In the genomic region with DNA sequence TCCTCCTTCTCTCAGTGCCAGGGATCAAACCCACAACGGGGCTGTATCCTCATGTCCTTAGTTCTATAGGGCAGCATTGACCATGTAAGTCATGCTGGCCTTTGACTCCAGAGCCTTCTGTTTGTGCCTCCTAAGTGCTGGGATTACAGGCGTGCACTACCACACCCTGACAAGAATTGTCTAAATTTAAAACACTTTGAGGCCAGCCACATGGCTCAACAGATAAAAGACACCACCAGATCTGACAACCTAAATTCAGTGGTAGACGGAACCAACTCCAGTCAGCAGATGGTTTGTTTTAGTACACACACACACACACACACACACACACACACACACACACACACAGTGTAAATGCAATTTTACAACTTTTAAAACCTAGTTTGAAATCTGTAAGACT, we compare ENCODE assay signal across 26 mouse cellular contexts. TPM values are rescaled to one million over a fixed set of nuclear protein-coding genes. Genes with fewer than 3 reads are reported as not detected.
DNase-seq lines count a peak whose midpoint lies in the region; ATAC-seq lines count a peak whose summit lies in the region.
"Had no signal": no experiment of that assay in that cellular context is flagged by ENCODE, and none has a peak within 500 bp of the region (broad histone marks: within the 10 kb centered on the region; RNA-seq: fewer than 3 reads in every experiment).

No protein-coding gene starts in this region.

- no peak overlapping the region for H3K4me3 ChIP-seq in liver, embryonic 11.5 days (ENCODE audit: low read depth, low read length)
- H3K4me3 ChIP-seq in liver, embryonic 15.5 days (replicated peaks) = no peak overlapping the region
- H3K4me3 ChIP-seq in midbrain, embryonic 10.5 days = no peak overlapping the region
- H3K4me3 ChIP-seq: embryonic facial prominence, embryonic 12.5 days; heart, embryonic 12.5 days; hindbrain, embryonic 12.5 days had no signal

- H3K36me3 ChIP-seq in liver, embryonic 11.5 days (ENCODE audit: control insufficient read depth, insufficient read depth, low read length) = no peaks in the 10 kb centered on the region
- no peaks in the 10 kb centered on the region for H3K36me3 ChIP-seq in liver, embryonic 15.5 days (replicated peaks)
- H3K36me3 ChIP-seq in midbrain, embryonic 10.5 days = no peaks in the 10 kb centered on the region
- H3K36me3 ChIP-seq: embryonic facial prominence, embryonic 12.5 days; heart, embryonic 12.5 days; hindbrain, embryonic 12.5 days had no signal

- ATAC-seq in liver, embryonic 11.5 days (replicated peaks; ENCODE audit: low FRiP score) = peak; percentile 70
- peak; percentile 67; the same call in 1 of the 2 replicates for ATAC-seq in liver, embryonic 15.5 days (ENCODE audit: insufficient read depth)
- ATAC-seq in megakaryocyte-erythroid progenitor cell, adult 5-6 weeks (replicated peaks; ENCODE audit: low FRiP score, low TSS enrichment, poor library complexity, severe bottlenecking) = peak; percentile 75
- ATAC-seq: forebrain, embryonic 16.5 days; hindbrain, embryonic 16.5 days; inflammation-experienced regulatory T-cells, adult 6 months had no signal

- H3K4me2 ChIP-seq in liver, embryonic 11.5 days = no peak overlapping the region
- H3K4me2 ChIP-seq in liver, embryonic 15.5 days = no peak overlapping the region
- H3K4me2 ChIP-seq: embryonic facial prominence, embryonic 12.5 days; heart, embryonic 12.5 days; hindbrain, embryonic 12.5 days had no signal

- no peak overlapping the region for H3K9ac ChIP-seq in liver, embryonic 11.5 days (ENCODE audit: low read depth, low read length)
- H3K9ac ChIP-seq in liver, embryonic 15.5 days = no peak overlapping the region
- H3K9ac ChIP-seq: embryonic facial prominence, embryonic 12.5 days; heart, embryonic 12.5 days; hindbrain, embryonic 12.5 days had no signal

- peaks cover 4% of the 10 kb centered on the region; the same call in 1 of the 2 replicates for H3K9me3 ChIP-seq in liver, embryonic 11.5 days (ENCODE audit: control insufficient read depth, low read length)
- no peaks in the 10 kb centered on the region for H3K9me3 ChIP-seq in liver, embryonic 15.5 days (replicated peaks)
- H3K9me3 ChIP-seq in midbrain, embryonic 10.5 days (replicated peaks) = peaks cover 5% of the 10 kb centered on the region; the same call in 1 of the 2 replicates
- H3K9me3 ChIP-seq: embryonic facial prominence, embryonic 12.5 days; hindbrain, embryonic 12.5 days had no signal

- no peak overlapping the region for H3K27ac ChIP-seq in liver, embryonic 11.5 days (ENCODE audit: low read depth, low read length)
- no peak overlapping the region for H3K27ac ChIP-seq in liver, embryonic 15.5 days (replicated peaks)
- H3K27ac ChIP-seq in midbrain, embryonic 10.5 days (replicated peaks) = no peak overlapping the region
- H3K27ac ChIP-seq: embryonic facial prominence, embryonic 12.5 days; hindbrain, embryonic 12.5 days had no signal

- no peaks in the 10 kb centered on the region for H3K27me3 ChIP-seq in liver, embryonic 11.5 days (replicated peaks; ENCODE audit: control insufficient read depth, insufficient read depth, low read length)
- H3K27me3 ChIP-seq in liver, embryonic 15.5 days = no peaks in the 10 kb centered on the region
- H3K27me3 ChIP-seq in midbrain, embryonic 10.5 days (ENCODE audit: low read depth, poor library complexity, severe bottlenecking) = no peaks in the 10 kb centered on the region
- H3K27me3 ChIP-seq: embryonic facial prominence, embryonic 12.5 days; heart, embryonic 12.5 days; hindbrain, embryonic 12.5 days had no signal

- WGBS in liver, embryonic 11.5 days = 53% methylated on average over 3 of the region's 3 CpGs
- WGBS in liver, embryonic 15.5 days (ENCODE audit: insufficient replicate concordance) = 38% methylated on average over 3 of the region's 3 CpGs
- WGBS in midbrain, embryonic 10.5 days = 83% methylated on average over 3 of the region's 3 CpGs

- DNase-seq in c-Kit-positive CD71-positive TER-119-negative erythroid progenitor cells, embryonic 14.5 days (ENCODE audit: low read depth) = peak; percentile 56
- DNase-seq in liver, embryonic 11.5 days (ENCODE audit: low spot score) = no peak
- DNase-seq in midbrain, embryonic 10.5 days (ENCODE audit: low spot score) = no peak
- DNase-seq in frontal cortex, postnatal 25 days (ENCODE audit: low spot score in 2 of 2) = no peak
- DNase-seq in cerebellum, adult 11-12 months = no peak
- DNase-seq: adrenal gland, adult 8-10 months; adrenal gland, postnatal 36 days; cerebellum, adult 2 months; cerebellum, postnatal 25 days; gastrocnemius, postnatal 14 days; heart, postnatal 36 days had no signal

- H3K4me1 ChIP-seq in liver, embryonic 11.5 days (replicated peaks; ENCODE audit: control insufficient read depth, insufficient read depth, low read length) = peaks cover 4% of the 10 kb centered on the region
- peaks cover 11% of the 10 kb centered on the region for H3K4me1 ChIP-seq in liver, embryonic 15.5 days (replicated peaks)
- no peaks in the 10 kb centered on the region for H3K4me1 ChIP-seq in midbrain, embryonic 10.5 days
- H3K4me1 ChIP-seq: embryonic facial prominence, embryonic 12.5 days; heart, embryonic 12.5 days; hindbrain, embryonic 12.5 days had no signal

RNA-seq across cellular contexts. Expression of a gene that starts 12.2 kb away (rescaled TPM):
- 0.34 and 0.48 TPM in 2 replicates for polyA plus RNA-seq in liver, embryonic 11.5 days (2014; fragmentation: Nextera tagmentation; extraction: Ambion mirVana)
- 0.16 and 0.32 TPM in 2 replicates for polyA plus RNA-seq in liver, embryonic 15.5 days (2015; fragmentation: Nextera tagmentation; extraction: Ambion mirVana)
- total RNA-seq in megakaryocyte-erythroid progenitor cell, adult 5-6 weeks (2014; fragmentation: Nextera tagmentation) = 1.0 TPM in 1 of 2 replicates, not detected in the other
- 0.53 and 1.6 TPM in 2 replicates for total RNA-seq in megakaryocyte-erythroid progenitor cell, adult 5-6 weeks (2017)
- 0.12 TPM in 1 of 2 replicates, not detected in the other for polyA plus RNA-seq in midbrain, embryonic 10.5 days (2016; fragmentation: Nextera tagmentation; extraction: Ambion mirVana)
- total RNA-seq: adrenal gland, postnatal 36 days; ES-E14; gastrocnemius, adult 18-20 months; gastrocnemius, postnatal 14 days; heart, adult 8-10 months; heart, postnatal 36 days had no signal
- polyA plus RNA-seq: embryonic facial prominence, embryonic 12.5 days; heart, embryonic 12.5 days; heart, embryonic 16.5 days; inflammation-experienced regulatory T-cells, adult 6 months had no signal

RNA-seq across cellular contexts. Expression of a gene that starts 24.2 kb away (rescaled TPM):
- 0.47 TPM in 1 of 2 replicates, not detected in the other for polyA plus RNA-seq in liver, embryonic 11.5 days (2014; fragmentation: Nextera tagmentation; extraction: Ambion mirVana)
- polyA plus RNA-seq in liver, embryonic 15.5 days (2015; fragmentation: Nextera tagmentation; extraction: Ambion mirVana) = 0.38 TPM in 1 of 2 replicates, not detected in the other
- total RNA-seq in megakaryocyte-erythroid progenitor cell, adult 5-6 weeks (2014; fragmentation: Nextera tagmentation) = 4.7 TPM in 1 of 2 replicates, not detected in the other
- total RNA-seq in megakaryocyte-erythroid progenitor cell, adult 5-6 weeks (2017) = not detected in 2 replicates
- polyA plus RNA-seq in midbrain, embryonic 10.5 days (2016; fragmentation: Nextera tagmentation; extraction: Ambion mirVana) = not detected in 2 replicates
- total RNA-seq: adrenal gland, adult 8-10 months; adrenal gland, postnatal 36 days; ES-E14; gastrocnemius, adult 18-20 months; gastrocnemius, postnatal 14 days; heart, adult 8-10 months; heart, postnatal 36 days had no signal
- polyA plus RNA-seq: cortical plate, adult 2 months; embryonic facial prominence, embryonic 12.5 days; forebrain, embryonic 11.5 days; forebrain, embryonic 16.5 days; frontal cortex, adult 2 months; heart, embryonic 12.5 days; heart, embryonic 16.5 days; hindbrain, embryonic 16.5 days; inflammation-experienced regulatory T-cells, adult 6 months had no signal

RNA-seq across cellular contexts. Expression of a gene that starts 53.6 kb away (rescaled TPM):
- polyA plus RNA-seq in liver, embryonic 11.5 days (2014; fragmentation: Nextera tagmentation; extraction: Ambion mirVana) = 89.7 and 90.0 TPM in 2 replicates
- polyA plus RNA-seq in liver, embryonic 15.5 days (2015; fragmentation: Nextera tagmentation; extraction: Ambion mirVana) = 40.0 and 41.3 TPM in 2 replicates
- 143 and 165 TPM in 2 replicates for total RNA-seq in megakaryocyte-erythroid progenitor cell, adult 5-6 weeks (2014; fragmentation: Nextera tagmentation)
- 199 and 258 TPM in 2 replicates for total RNA-seq in megakaryocyte-erythroid progenitor cell, adult 5-6 weeks (2017)
- polyA plus RNA-seq in midbrain, embryonic 10.5 days (2016; fragmentation: Nextera tagmentation; extraction: Ambion mirVana) = 78.5 and 81.2 TPM in 2 replicates
